Mouse (Mus musculus) CH12.LX (cell line): ENCODE data around the gene Arhgef2. TPM values are rescaled to one million over a fixed set of nuclear protein-coding genes. Genes with fewer than 3 reads are reported as not detected.

ENCODE experiments used
- DNase-seq: peaks from one replicate; pipeline ENCODE4 v3.0.0-alpha.2; 2013; ENCODE audit errors: extremely low read depth
- H3K27ac ChIP-seq: 2 replicates; pipeline ENCODE4 v1.5.1; 2012; ENCODE audit warnings: low read depth, mild to moderate bottlenecking, control low read depth, moderate library complexity; ENCODE audit not compliant: insufficient read depth
- H3K27me3 ChIP-seq: replicated peaks from 2 replicates; pipeline ENCODE3; 2012; ENCODE audit warnings: inconsistent platforms
- H3K36me3 ChIP-seq, 2 experiments: replicated peaks in 1 of 2; 2 replicates each; pipeline versions ENCODE3 to v1.6.1; 2012; ENCODE audit warnings: inconsistent platforms in 1 of 2, low read length in 1 of 2, mild to moderate bottlenecking in 1 of 2, mixed read lengths in 1 of 2, moderate library complexity in 1 of 2; ENCODE audit not compliant: control insufficient read depth in 1 of 2, insufficient read depth in 1 of 2
- H3K4me1 ChIP-seq, 2 experiments: 2 replicates each; pipeline ENCODE4 v1.6.1; 2012; ENCODE audit warnings: inconsistent platforms in 1 of 2, moderate library complexity in 1 of 2; ENCODE audit not compliant: insufficient read depth in 2 of 2, control insufficient read depth in 1 of 2
- H3K4me2 ChIP-seq: 2 replicates; pipeline ENCODE4 v1.6.1; 2012; ENCODE audit warnings: low read depth, mild to moderate bottlenecking, control low read depth; ENCODE audit not compliant: poor library complexity, insufficient read depth, severe bottlenecking
- H3K4me3 ChIP-seq, 3 experiments: fragments of 150-350 bp in 1 of 3; sonication (generic) in 1 of 3; replicated peaks in 1 of 3; 2 replicates each; pipeline versions ENCODE3 to v1.5.1; 2011 to 2012; ENCODE audit warnings: low read depth in 2 of 3, low read length in 2 of 3, mild to moderate bottlenecking in 2 of 3, moderate library complexity in 2 of 3, control low read depth in 1 of 3, improper control_type of control experiment in 1 of 3, inconsistent platforms in 1 of 3, mixed read lengths in 1 of 3; ENCODE audit not compliant: poor library complexity in 1 of 3
- H3K79me2 ChIP-seq: replicated peaks from 2 replicates; pipeline ENCODE4 v1.6.1; 2012; ENCODE audit warnings: mild to moderate bottlenecking, moderate library complexity; ENCODE audit not compliant: control insufficient read depth, poor library complexity, insufficient read depth, severe bottlenecking; ENCODE audit errors: extremely low read depth
- H3K9ac ChIP-seq: 2 replicates; pipeline ENCODE4 v1.6.1; 2012; ENCODE audit warnings: low read depth, mild to moderate bottlenecking, control low read depth, moderate library complexity; ENCODE audit not compliant: insufficient read depth
- H3K9me3 ChIP-seq: replicated peaks from 2 replicates; pipeline ENCODE3; 2012; ENCODE audit warnings: low read length, inconsistent platforms, mixed read lengths
- BHLHE40 ChIP-seq: IDR thresholded peaks from 2 replicates; pipeline ENCODE4 v1.6.1; 2011; ENCODE audit warnings: mild to moderate bottlenecking, low read depth, low read length, improper control_type of control experiment
- CTCF ChIP-seq, 2 experiments: IDR thresholded peaks in 1 of 2; conservative IDR thresholded peaks in 1 of 2; 2 replicates each; pipeline ENCODE4 v1.5.1; 2011 to 2012; ENCODE audit warnings: low read depth in 2 of 2, low read length in 2 of 2, improper control_type of control experiment in 1 of 2, inconsistent platforms in 1 of 2, mild to moderate bottlenecking in 1 of 2, moderate library complexity in 1 of 2
- ELF1 ChIP-seq: IDR thresholded peaks from 2 replicates; pipeline ENCODE4 v1.6.1; 2014; ENCODE audit warnings: low read depth, mild to moderate bottlenecking, inconsistent platforms, low read length, improper control_type of control experiment
- EP300 ChIP-seq: IDR thresholded peaks from 2 replicates; pipeline ENCODE4 v1.6.1; 2011; ENCODE audit warnings: low read length, improper control_type of control experiment
- IRF4 ChIP-seq: IDR thresholded peaks from 2 replicates; pipeline ENCODE4 v1.6.1; 2014; ENCODE audit warnings: low read depth, mild to moderate bottlenecking, inconsistent platforms, low read length, improper control_type of control experiment
- JUN ChIP-seq: IDR thresholded peaks from 2 replicates; pipeline ENCODE4 v1.6.1; 2011; ENCODE audit warnings: low read depth, mild to moderate bottlenecking, low read length, improper control_type of control experiment, moderate library complexity; ENCODE audit not compliant: insufficient read depth
- MEF2A ChIP-seq: IDR thresholded peaks from 2 replicates; pipeline ENCODE4 v1.6.1; 2014; ENCODE audit warnings: low read depth, mild to moderate bottlenecking, inconsistent platforms, low read length, improper control_type of control experiment, borderline replicate concordance
- NRF1 ChIP-seq: IDR thresholded peaks from 2 replicates; pipeline ENCODE4 v1.6.1; 2014; ENCODE audit warnings: low read depth, mild to moderate bottlenecking, inconsistent platforms, low read length, improper control_type of control experiment, moderate library complexity
- POLR2A ChIP-seq: IDR thresholded peaks from 2 replicates; pipeline ENCODE4 v1.6.1; 2011; ENCODE audit warnings: low read depth, mild to moderate bottlenecking, improper control_type of control experiment, low read length
- SIN3A ChIP-seq: IDR thresholded peaks from 2 replicates; pipeline ENCODE4 v1.6.1; 2012; ENCODE audit warnings: low read length, improper control_type of control experiment, inconsistent platforms
- TBP ChIP-seq: conservative IDR thresholded peaks from 2 replicates; pipeline ENCODE4 v1.6.1; 2011; ENCODE audit warnings: low read depth, low read length, improper control_type of control experiment
- USF1 ChIP-seq: IDR thresholded peaks from 2 replicates; pipeline ENCODE4 v1.6.1; 2014; ENCODE audit warnings: low read depth, mild to moderate bottlenecking, inconsistent platforms, low read length, improper control_type of control experiment
- USF2 ChIP-seq: conservative IDR thresholded peaks from 2 replicates; pipeline ENCODE4 v1.6.1; 2011; ENCODE audit warnings: low read depth, low read length, improper control_type of control experiment
- ZC3H11A ChIP-seq: IDR thresholded peaks from 2 replicates; pipeline ENCODE4 v1.6.1; 2012; ENCODE audit warnings: low read depth, mild to moderate bottlenecking, inconsistent platforms, low read length, improper control_type of control experiment
- ZKSCAN1 ChIP-seq: IDR thresholded peaks from 2 replicates; pipeline ENCODE4 v1.6.1; 2012; ENCODE audit warnings: low read depth, inconsistent platforms, low read length, improper control_type of control experiment, borderline replicate concordance
- ZMIZ1 ChIP-seq: IDR thresholded peaks from 2 replicates; pipeline ENCODE4 v1.6.1; 2012; ENCODE audit warnings: low read depth, mild to moderate bottlenecking, inconsistent platforms, low read length, improper control_type of control experiment
- ZNF384 ChIP-seq: IDR thresholded peaks from 2 replicates; pipeline ENCODE4 v1.6.1; 2012; ENCODE audit warnings: low read depth, low read length, improper control_type of control experiment, inconsistent platforms
- dilution Hi-C: fragments of 300-500 bp; cut with MboI; formaldehyde crosslinking; loops from 2 replicates; pipeline ENCODE4 v1.14.3; 2020; ENCODE audit warnings: low sequenced_read_pairs; ENCODE audit not compliant: extremely low pct_unique_long_range_greater_than_20kb, extremely low pct_ligation_motif_present
- in situ Hi-C: fragments of 300-500 bp; cut with MboI; formaldehyde crosslinking; loops from 3 replicates; pipeline ENCODE4 v1.14.3; 2019; ENCODE audit warnings: low sequenced_read_pairs, low pct_ligation_motif_present, low pct_unique_long_range_greater_than_20kb, mixed read lengths
- polyA plus RNA-seq: library from polyadenylated mRNA; unstranded; fragments of >175 nt; gene quantifications from 2 replicates; pipeline ENCODE4 v1.2.1, GENCODE M21; 2012; ENCODE audit warnings: low read depth; ENCODE audit not compliant: insufficient read length
- total RNA-seq, 2 experiments: library from RNA; depleted of rRNA; stranded (reverse); fragments of 300-350 nt in 1 of 2; fragments of >200 nt in 1 of 2; gene quantifications; 2 replicates each; pipeline ENCODE4 v1.2.3; 2012 to 2014

Gene Arhgef2
- total and polyA plus RNA-seq, 3 experiments = 18.5 to 43.9 (median 43.1) TPM

- peaks cover 55 to 96% of the 10 kb centered on the region in 2 experiments for H3K4me1 ChIP-seq
- dilution Hi-C loops (no loop called here), in situ Hi-C loops (no loop called here)
- DNase-seq = no peak
- H3K9me3 ChIP-seq = no peaks in the 10 kb centered on the region
- no peaks in the 10 kb centered on the region for H3K27me3 ChIP-seq
- H3K79me2 ChIP-seq = no peaks in the 10 kb centered on the region
- no peak overlapping the region for H3K4me2 ChIP-seq
- H3K4me3 ChIP-seq = no peak overlapping the region
- H3K27ac ChIP-seq = peak overlapping the region; percentile 92; the same call in 1 of the 2 replicates
- H3K36me3 ChIP-seq = peaks cover 16 to 22% of the 10 kb centered on the region in 2 experiments
- TF ChIP-seq ELF1 (no peak), JUN (no peak), ZMIZ1 (no peak), BHLHE40 (no peak), ZC3H11A (no peak), IRF4 (no peak), SIN3A (no peak), CTCF (conservative IDR thresholded peaks at IDR 0.05 in 1 of 2, IDR thresholded peaks at IDR 0.05 in 1 of 2; ENCODE audit: low read depth in 2 of 2, low read length in 2 of 2) (no peak), USF2 (no peak), USF1 (no peak), ZKSCAN1 (no peak)
- H3K9ac ChIP-seq = no peak overlapping the region
These were observed 44.2 kb downstream of the Arhgef2 start for GRCm38 (mm10) chr3:88649967-88650366.

GRCm38 (mm10) chr3:88650713-88651504 lies 45.1 kb downstream of the Arhgef2 start:
- DNase-seq = peak; percentile 61

More at GRCm38 (mm10) chr3:88650713-88651504, 45.1 kb downstream of the Arhgef2 start:
- dilution Hi-C loops = no loop called here
- H3K9ac ChIP-seq = peak overlapping the region; percentile 57
- no peak overlapping the region for H3K4me3 ChIP-seq
- TF ChIP-seq TBP = 0 out of 2 replicates have a peak, but pooled peaks have one; percentile 30
- TF ChIP-seq ZMIZ1 = no peak
- no peak for TF ChIP-seq ZNF384
- TF ChIP-seq NRF1 = no peak
- peak; percentile 25; the same call in 1 of the 2 replicates for TF ChIP-seq POLR2A
- TF ChIP-seq MEF2A = peak; percentile 56; the same call in 1 of the 2 replicates
- TF ChIP-seq EP300 = peak; percentile 29; the same call in 1 of the 2 replicates
- peak overlapping the region; percentile 92 for H3K27ac ChIP-seq
- H3K4me2 ChIP-seq = peak overlapping the region; percentile 52
- H3K9me3 ChIP-seq = no peaks in the 10 kb centered on the region
- H3K79me2 ChIP-seq = no peaks in the 10 kb centered on the region
- peaks cover 12 to 14% of the 10 kb centered on the region in 2 experiments for H3K36me3 ChIP-seq
- H3K27me3 ChIP-seq = no peaks in the 10 kb centered on the region
- peaks cover 55 to 100% of the 10 kb centered on the region in 2 experiments for H3K4me1 ChIP-seq
- in situ Hi-C loops = no loop called here
